Mouse (Mus musculus): ENCODE measurements at regions not wholly inside any gene's neighbourhood (a gene's known extent, or its start where the extent isn't known, plus 50 kb on each side); places are given as distances from the start of the nearest gene placed in this dataset.
A peak's percentile ranks its signal among the peaks of the same experiment; 100 is the strongest.

- no peak for TF ChIP-seq CTCF (IDR thresholded peaks at IDR 0.05)
- Histone ChIP-seq H3K9me3 (ENCODE audit: low read length) (no peaks in the 10 kb centered on the region), H3K4me1 (ENCODE audit: insufficient read depth, low read length) (no peaks in the 10 kb centered on the region), H3K27ac (ENCODE audit: low read depth, low read length) (no peak overlapping the region), H3K4me2 (ENCODE audit: low read depth, low read length, poor library complexity, severe bottlenecking) (no peak overlapping the region), H3K9ac (replicated peaks; ENCODE audit: low read length, poor library complexity, severe bottlenecking) (no peak overlapping the region), H3K27me3 (ENCODE audit: insufficient read depth, low read length) (no peaks in the 10 kb centered on the region), H3K36me3 (ENCODE audit: insufficient read depth, low read length) (no peaks in the 10 kb centered on the region), H3K4me3 (ENCODE audit: low read depth, low read length) (no peak overlapping the region)
- ATAC-seq (ENCODE audit: low FRiP score): no peak
- 84% methylated on average over 3 of the region's 3 CpGs for WGBS
- no peak for DNase-seq (ENCODE audit: low spot score)
Observed at GRCm38 (mm10) chr12:25946121-25946520, 468.9 kb downstream of the Rnf144a start.

DNA sequence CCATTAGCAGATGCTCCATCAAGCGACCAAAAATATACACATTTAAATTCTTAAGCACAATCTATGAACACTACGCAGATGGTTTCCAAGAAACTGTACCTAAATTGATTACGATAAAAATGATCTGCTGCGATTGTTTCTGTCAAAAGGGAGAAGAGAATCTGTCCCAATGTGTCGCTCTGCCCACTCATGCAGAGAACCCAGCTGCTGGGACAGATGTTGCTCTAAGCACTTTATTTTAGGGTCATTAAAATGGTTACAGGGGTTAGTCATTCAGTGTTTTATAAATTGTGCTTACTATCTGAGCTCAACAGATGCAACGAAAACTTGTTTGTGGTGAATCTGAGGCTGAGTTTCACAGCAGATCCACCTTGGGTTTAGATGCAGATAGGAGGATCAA lies 476.2 kb downstream of the Rnf144a start:
- H3K36me3 ChIP-seq (ENCODE audit: insufficient read depth, low read length): no peaks in the 10 kb centered on the region

DNA sequence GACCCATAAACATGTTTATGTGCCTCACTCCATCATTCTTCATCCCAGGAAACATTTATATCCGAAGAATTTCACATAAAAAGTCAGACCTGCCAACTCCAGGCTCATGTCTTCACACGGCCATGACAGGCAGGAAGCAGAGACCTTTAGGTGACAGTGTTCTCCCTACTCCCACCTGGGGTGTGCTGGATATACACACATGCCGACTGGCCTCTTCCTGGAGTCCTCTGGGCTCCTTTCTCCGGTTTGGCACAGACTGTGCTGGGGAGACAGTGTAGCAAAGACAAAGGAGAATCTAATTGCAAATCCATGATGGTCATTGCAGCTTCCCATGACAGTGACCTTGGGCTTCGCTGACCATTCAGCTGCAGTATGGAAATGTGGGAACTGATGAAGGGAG lies 480.1 kb downstream of the Rnf144a start:
- 83% methylated on average over 5 of the region's 5 CpGs for WGBS
- H3K36me3 ChIP-seq (ENCODE audit: insufficient read depth, low read length): no peaks in the 10 kb centered on the region
- ATAC-seq (ENCODE audit: low FRiP score) (no peak), DNase-seq (ENCODE audit: low spot score) (no peak)
- no peak overlapping the region for H3K4me3 ChIP-seq (ENCODE audit: low read depth, low read length)
- H3K4me2 ChIP-seq (ENCODE audit: low read depth, low read length, poor library complexity, severe bottlenecking): no peak overlapping the region
- no peak overlapping the region for H3K27ac ChIP-seq (ENCODE audit: low read depth, low read length)
- no peak overlapping the region for H3K9ac ChIP-seq (replicated peaks; ENCODE audit: low read length, poor library complexity, severe bottlenecking)
- TF ChIP-seq CTCF (IDR thresholded peaks at IDR 0.05): no peak
- no peaks in the 10 kb centered on the region for H3K9me3 ChIP-seq (ENCODE audit: low read length)
- no peaks in the 10 kb centered on the region for H3K4me1 ChIP-seq (ENCODE audit: insufficient read depth, low read length)
- H3K27me3 ChIP-seq (ENCODE audit: insufficient read depth, low read length): no peaks in the 10 kb centered on the region

More for the DNA sequence above, 476.2 kb downstream of the Rnf144a start:
- Histone ChIP-seq H3K9ac (replicated peaks; ENCODE audit: low read length, poor library complexity, severe bottlenecking) (no peak overlapping the region), H3K4me3 (ENCODE audit: low read depth, low read length) (no peak overlapping the region), H3K27me3 (ENCODE audit: insufficient read depth, low read length) (no peaks in the 10 kb centered on the region), H3K9me3 (ENCODE audit: low read length) (no peaks in the 10 kb centered on the region), H3K27ac (ENCODE audit: low read depth, low read length) (no peak overlapping the region), H3K4me1 (ENCODE audit: insufficient read depth, low read length) (no peaks in the 10 kb centered on the region), H3K4me2 (ENCODE audit: low read depth, low read length, poor library complexity, severe bottlenecking) (no peak overlapping the region)
- no peak for TF ChIP-seq CTCF (IDR thresholded peaks at IDR 0.05)
- no peak for ATAC-seq (ENCODE audit: low FRiP score)
- no peak for DNase-seq (ENCODE audit: low spot score)
- 74% methylated on average over 6 of the region's 6 CpGs for WGBS

DNA sequence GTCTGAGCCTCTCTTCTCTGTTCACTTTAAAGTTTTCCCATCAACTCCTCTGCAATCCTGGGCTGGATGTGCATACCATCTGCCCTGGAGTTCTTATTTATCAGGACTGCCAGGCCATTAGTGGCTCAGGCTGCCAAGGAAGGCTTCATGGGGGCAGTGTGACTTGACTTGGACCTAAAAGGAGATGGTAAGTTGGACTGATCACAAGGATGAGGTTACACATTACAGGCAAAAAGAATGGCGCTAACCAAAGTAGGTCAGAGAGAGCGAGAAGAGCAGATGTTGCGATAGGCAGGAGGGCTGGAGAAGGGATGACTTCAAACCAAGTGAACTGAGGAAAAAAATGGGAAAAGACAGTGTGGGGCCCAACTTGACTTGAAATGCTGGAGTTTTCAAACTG lies 480.5 kb downstream of the Rnf144a start:
- no peaks in the 10 kb centered on the region for H3K4me1 ChIP-seq (ENCODE audit: insufficient read depth, low read length)
- no peaks in the 10 kb centered on the region for H3K9me3 ChIP-seq (ENCODE audit: low read length)
- H3K4me2 ChIP-seq (ENCODE audit: low read depth, low read length, poor library complexity, severe bottlenecking): no peak overlapping the region
- ATAC-seq (ENCODE audit: low FRiP score) (no peak), DNase-seq (ENCODE audit: low spot score) (peak; percentile 7)
- TF ChIP-seq CTCF (IDR thresholded peaks at IDR 0.05): no peak
- no peaks in the 10 kb centered on the region for H3K36me3 ChIP-seq (ENCODE audit: insufficient read depth, low read length)
- no peak overlapping the region for H3K4me3 ChIP-seq (ENCODE audit: low read depth, low read length)
- H3K9ac ChIP-seq (replicated peaks; ENCODE audit: low read length, poor library complexity, severe bottlenecking): no peak overlapping the region
- 90% methylated on average over 3 of the region's 3 CpGs for WGBS
- H3K27me3 ChIP-seq (ENCODE audit: insufficient read depth, low read length): no peaks in the 10 kb centered on the region
- H3K27ac ChIP-seq (ENCODE audit: low read depth, low read length): no peak overlapping the region

GRCm38 (mm10) chr12:25926367-25926766 lies 488.7 kb downstream of the Rnf144a start:
- H3K9ac ChIP-seq (replicated peaks; ENCODE audit: low read length, poor library complexity, severe bottlenecking): no peak overlapping the region
- H3K4me2 ChIP-seq (ENCODE audit: low read depth, low read length, poor library complexity, severe bottlenecking): no peak overlapping the region
- no peaks in the 10 kb centered on the region for H3K9me3 ChIP-seq (ENCODE audit: low read length)
- ATAC-seq (ENCODE audit: low FRiP score) (no peak), DNase-seq (ENCODE audit: low spot score) (peak; percentile 66)
- WGBS: 46% methylated on average over 5 of the region's 5 CpGs
- no peak overlapping the region for H3K4me3 ChIP-seq (ENCODE audit: low read depth, low read length)
- no peaks in the 10 kb centered on the region for H3K27me3 ChIP-seq (ENCODE audit: insufficient read depth, low read length)
- H3K36me3 ChIP-seq (ENCODE audit: insufficient read depth, low read length): no peaks in the 10 kb centered on the region
- no peak for TF ChIP-seq CTCF (IDR thresholded peaks at IDR 0.05)
- H3K4me1 ChIP-seq (ENCODE audit: insufficient read depth, low read length): no peaks in the 10 kb centered on the region; the same call in 1 of the 2 replicates
- H3K27ac ChIP-seq (ENCODE audit: low read depth, low read length): no peak overlapping the region

GRCm38 (mm10) chr12:25924526-25924925 lies 490.5 kb downstream of the Rnf144a start:
- WGBS: 34% methylated on average over 9 of the region's 9 CpGs
- Histone ChIP-seq H3K9me3 (ENCODE audit: low read length) (no peaks in the 10 kb centered on the region), H3K36me3 (ENCODE audit: insufficient read depth, low read length) (no peaks in the 10 kb centered on the region), H3K27me3 (ENCODE audit: insufficient read depth, low read length) (no peaks in the 10 kb centered on the region), H3K4me2 (ENCODE audit: low read depth, low read length, poor library complexity, severe bottlenecking) (no peak overlapping the region), H3K4me1 (ENCODE audit: insufficient read depth, low read length) (no peaks in the 10 kb centered on the region; the same call in 1 of the 2 replicates), H3K27ac (ENCODE audit: low read depth, low read length) (no peak overlapping the region), H3K4me3 (ENCODE audit: low read depth, low read length) (no peak overlapping the region), H3K9ac (replicated peaks; ENCODE audit: low read length, poor library complexity, severe bottlenecking) (no peak overlapping the region)
- DNase-seq (ENCODE audit: low spot score) (peak; percentile 6), ATAC-seq (ENCODE audit: low FRiP score) (no peak)
- no peak for TF ChIP-seq CTCF (IDR thresholded peaks at IDR 0.05)

Data from midbrain, postnatal 0 days (tissue).